Mouse (Mus musculus): ENCODE data around the gene Sbf1.

Gene Sbf1

GRCm38 (mm10) chr15:89285004-89285403 lies 30.1 kb downstream of the Sbf1 start:
- DNase-seq (ENCODE audit: low read depth, low spot score): no peak

- no peak for DNase-seq (ENCODE audit: low read depth, low spot score)
These were observed 31.0 kb downstream of the Sbf1 start for GRCm38 (mm10) chr15:89284094-89284493.

- DNase-seq (ENCODE audit: low read depth, low spot score): no peak
These were observed 32.6 kb downstream of the Sbf1 start for GRCm38 (mm10) chr15:89282546-89282945.

GRCm38 (mm10) chr15:89277366-89277765 lies 37.7 kb downstream of the Sbf1 start:
- no peak for DNase-seq (ENCODE audit: low read depth, low spot score)

DNA sequence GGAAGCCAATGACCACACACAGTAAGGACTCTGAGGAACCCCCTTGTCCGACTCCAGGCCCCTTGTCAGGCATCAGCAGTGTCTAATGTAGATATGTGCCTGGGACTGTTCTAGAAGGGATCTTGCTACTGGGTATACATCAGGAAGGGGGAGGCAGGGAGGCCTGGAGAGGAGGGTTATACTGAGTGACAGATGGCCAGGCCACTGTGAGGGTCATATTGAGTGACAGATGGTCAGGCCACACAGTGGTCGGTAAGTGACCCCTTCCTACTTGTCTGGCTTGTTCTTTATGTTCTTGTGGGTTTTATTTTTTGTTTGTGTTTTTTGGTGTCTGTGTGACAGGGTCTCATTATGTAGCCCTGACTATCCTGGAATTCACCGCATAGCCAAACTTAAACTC lies 39.6 kb downstream of the Sbf1 start:
- no peak for DNase-seq (ENCODE audit: low read depth, low spot score)

DNA sequence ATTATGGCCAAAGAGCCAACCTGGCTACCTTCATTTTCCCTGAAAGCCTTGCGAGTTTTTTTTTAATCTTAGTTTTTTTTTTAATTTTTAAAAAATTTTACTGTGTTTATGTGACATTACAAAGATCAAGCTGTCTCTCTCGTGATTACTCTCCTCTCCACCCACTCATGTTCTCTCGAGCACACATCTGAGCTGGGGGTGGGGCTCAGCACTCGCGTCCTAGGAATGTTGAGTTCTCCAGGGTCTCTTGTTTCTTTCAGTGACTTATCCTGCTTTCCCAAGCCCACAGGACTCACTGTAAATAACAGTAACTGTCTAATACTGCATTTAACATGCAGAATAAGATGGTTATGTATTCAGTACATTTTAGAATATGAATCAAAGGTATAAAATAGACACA lies 50.6 kb downstream of the Sbf1 start:
- no peak for DNase-seq (ENCODE audit: low read depth, low spot score)

GRCm38 (mm10) chr15:89258997-89259396 lies 56.1 kb downstream of the Sbf1 start:
- DNase-seq (ENCODE audit: low read depth, low spot score): no peak

GRCm38 (mm10) chr15:89255330-89255729 lies 59.8 kb downstream of the Sbf1 start:
- DNase-seq (ENCODE audit: low read depth, low spot score): no peak

- DNase-seq (ENCODE audit: low read depth, low spot score): no peak
These were observed 66.0 kb downstream of the Sbf1 start for GRCm38 (mm10) chr15:89249063-89249462.

DNA sequence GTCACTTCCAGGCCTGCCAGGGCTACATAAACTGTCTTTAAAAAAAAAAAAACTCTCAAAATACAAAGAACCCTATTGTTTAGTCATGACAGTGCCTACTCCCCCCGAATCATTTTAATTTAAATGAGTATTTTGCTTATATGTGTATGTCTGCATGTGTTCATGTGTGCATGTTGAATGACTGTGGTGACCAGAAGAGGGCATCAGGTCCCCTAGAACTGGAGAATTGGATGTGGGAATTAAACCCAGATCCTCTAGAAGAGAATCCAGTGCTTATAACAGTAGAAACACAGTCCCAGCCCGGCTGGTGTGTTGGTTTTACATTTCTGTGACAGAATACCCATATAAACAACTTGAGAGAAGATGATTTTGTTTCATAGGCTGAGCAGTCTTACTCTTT lies 74.1 kb downstream of the Sbf1 start:
- DNase-seq (ENCODE audit: low read depth, low spot score): no peak

DNA sequence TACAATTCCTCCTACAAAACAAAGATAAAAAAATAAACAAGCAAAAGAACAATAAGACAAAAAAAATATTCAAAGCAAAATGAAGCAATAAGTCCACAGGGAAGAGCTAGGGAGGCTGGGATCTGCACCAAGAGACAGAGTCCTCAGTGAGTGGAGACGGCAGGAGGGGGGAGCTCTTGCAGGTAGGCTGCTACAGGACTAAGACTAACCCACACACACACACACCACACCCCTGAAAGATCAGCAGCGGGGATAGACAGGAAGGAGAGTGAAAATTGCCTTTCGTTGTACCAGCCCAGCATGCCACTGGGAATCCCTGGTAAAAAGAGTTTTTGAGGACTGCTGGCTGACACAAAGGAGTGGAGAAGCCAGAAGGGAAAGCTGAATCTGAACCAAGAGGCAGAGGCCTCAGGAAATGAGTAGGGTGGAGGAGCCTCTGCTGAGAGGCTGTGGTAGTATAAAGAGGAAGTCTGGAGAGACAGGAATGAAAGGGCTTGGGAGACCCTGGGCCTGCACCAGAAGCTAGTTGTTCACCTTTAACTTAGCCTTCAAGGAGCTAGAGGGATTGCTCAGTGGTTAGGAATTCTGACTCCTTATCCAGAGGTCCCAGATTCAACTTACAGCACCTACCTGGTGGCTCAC lies 75.2 kb downstream of the Sbf1 start:
- DNase-seq (ENCODE audit: low read depth, low spot score): no peak

All from skeletal muscle tissue, adult 2 months (tissue).